Mouse (Mus musculus) layer of hippocampus, postnatal 36 days (tissue): ENCODE data around the gene Add1. TPM values are rescaled to one million over a fixed set of nuclear protein-coding genes. Genes with fewer than 3 reads are reported as not detected.
A peak's percentile ranks its signal among the peaks of the same experiment; 100 is the strongest.

Experiments used
- DNase-seq, 2 experiments: peaks; one replicate each; pipeline ENCODE4 v3.0.0; 2022
- total RNA-seq, 2 experiments: library from RNA; stranded (reverse); gene quantifications; 2 replicates each; pipeline ENCODE4 v1.2.3; 2021

The Add1 gene
- total RNA-seq, 2 experiments from 2014 or later = 441 to 450 TPM

GRCm38 (mm10) chr5:34608226-34608625 lies 34.8 kb downstream of the Add1 start:
- no peak for DNase-seq

GRCm38 (mm10) chr5:34609966-34610365 lies 36.5 kb downstream of the Add1 start:
- no peak for DNase-seq

GRCm38 (mm10) chr5:34632996-34633395 lies 59.5 kb downstream of the Add1 start:
- no peak for DNase-seq

- DNase-seq = no peak
These were observed 60.2 kb downstream of the Add1 start for GRCm38 (mm10) chr5:34633641-34634040.

- no peak for DNase-seq
These were observed 61.4 kb downstream of the Add1 start for GRCm38 (mm10) chr5:34634746-34635400.

- no peak for DNase-seq
These were observed 62.3 kb downstream of the Add1 start for GRCm38 (mm10) chr5:34635665-34636192.

- peak; percentile 78 to 79 for DNase-seq
These were observed 63.2 kb downstream of the Add1 start, which contains the start of gene Mfsd10 for GRCm38 (mm10) chr5:34636481-34637287. Mfsd10 (minus strand) TSS chr5:34637212.

GRCm38 (mm10) chr5:34637591-34638156 lies 64.2 kb downstream of the Add1 start:
- DNase-seq = no peak

GRCm38 (mm10) chr5:34641991-34642390 lies 68.5 kb downstream of the Add1 start:
- DNase-seq = no peak

GRCm38 (mm10) chr5:34642932-34643331 lies 69.5 kb downstream of the Add1 start:
- peak; percentile 38 to 62 for DNase-seq

- peak in 1 of 2 experiments; percentile 54 for DNase-seq
These were observed 74.1 kb downstream of the Add1 start for GRCm38 (mm10) chr5:34647581-34647980.

- no peak for DNase-seq
These were observed 79.5 kb downstream of the Add1 start for GRCm38 (mm10) chr5:34652961-34653360.

- no peak for DNase-seq
These were observed 81.4 kb downstream of the Add1 start for GRCm38 (mm10) chr5:34654881-34655280.

GRCm38 (mm10) chr5:34657556-34657955 lies 84.1 kb downstream of the Add1 start:
- DNase-seq = no peak

- peak; percentile 98 to 99 for DNase-seq
These were observed 86.5 kb downstream of the Add1 start, which contains the start of the genes Nop14 and Grk4 for GRCm38 (mm10) chr5:34659686-34660590. Nop14 (minus strand) TSS chr5:34660148. Grk4 (plus strand) TSS chr5:34660379.

- no peak for DNase-seq
These were observed 87.2 kb downstream of the Add1 start for GRCm38 (mm10) chr5:34660591-34661130.

GRCm38 (mm10) chr5:34661909-34662308 lies 88.4 kb downstream of the Add1 start:
- no peak for DNase-seq

GRCm38 (mm10) chr5:34663231-34663630 lies 89.8 kb downstream of the Add1 start:
- DNase-seq = no peak

- DNase-seq = no peak
These were observed 96.0 kb downstream of the Add1 start for GRCm38 (mm10) chr5:34669493-34669892.

GRCm38 (mm10) chr5:34670280-34670679 lies 96.8 kb downstream of the Add1 start:
- DNase-seq = no peak
